Mouse (Mus musculus) hindbrain, embryonic 12.5 days (tissue): ENCODE measurements around the gene Vmn1r13. TPM values are rescaled to one million over a fixed set of nuclear protein-coding genes. Genes with fewer than 3 reads are reported as not detected.
"Not testable (repeated sequence)": the region's sequence is repeated elsewhere in the genome, so short reads cannot be mapped to it uniquely, and the experiment has no call there.

ENCODE experiments used
- ATAC-seq: fragments of 200-750 bp; cut with Nextera tagmentation; 2 replicates; pipeline ENCODE4 v1.8.0; 2017; ENCODE audit warnings: moderate TSS enrichment; ENCODE audit not compliant: low FRiP score
- H3K27ac ChIP-seq: fragments of 300-500 bp; sonication (generic); 2 replicates; pipeline ENCODE4 v1.5.1; 2016; ENCODE audit warnings: mild to moderate bottlenecking
- H3K27me3 ChIP-seq: fragments of 300-500 bp; sonication (generic); 2 replicates; pipeline ENCODE4 v1.6.1; 2016; ENCODE audit warnings: mild to moderate bottlenecking
- H3K36me3 ChIP-seq: fragments of 300-500 bp; sonication (generic); 2 replicates; pipeline ENCODE4 v1.6.1; 2016; ENCODE audit warnings: mild to moderate bottlenecking
- H3K4me1 ChIP-seq: fragments of 300-500 bp; sonication (generic); 2 replicates; pipeline ENCODE4 v1.6.1; 2016
- H3K4me2 ChIP-seq: fragments of 300-500 bp; sonication (generic); replicated peaks from 2 replicates; pipeline ENCODE4 v1.6.1; 2016; ENCODE audit warnings: mild to moderate bottlenecking
- H3K4me3 ChIP-seq: fragments of 300-500 bp; sonication (generic); 2 replicates; pipeline ENCODE4 v1.5.1; 2016; ENCODE audit warnings: mild to moderate bottlenecking
- H3K9ac ChIP-seq: fragments of 300-500 bp; sonication (generic); 2 replicates; pipeline ENCODE4 v1.6.1; 2016; ENCODE audit warnings: mild to moderate bottlenecking, moderate library complexity
- H3K9me3 ChIP-seq: fragments of 300-500 bp; sonication (generic); replicated peaks from 2 replicates; pipeline ENCODE4 v1.6.1; 2016; ENCODE audit warnings: mild to moderate bottlenecking
- WGBS: fragments of 180-500 bp; shearing (Covaris S2); methylation state at CpG from one replicate; pipeline ENCODE4 v1.1.7; 2016; 5-methylcytosine and 5-hydroxymethylcytosine counted together
- polyA plus RNA-seq: library from polyadenylated mRNA; unstranded; fragments of >200 nt; fragmentation: Nextera tagmentation; extraction: Ambion mirVana; gene quantifications from 2 replicates; pipeline ENCODE4 v1.2.1, GENCODE M21; 2016

The Vmn1r13 gene
- polyA plus RNA-seq, result not detected in 2 replicates

DNA sequence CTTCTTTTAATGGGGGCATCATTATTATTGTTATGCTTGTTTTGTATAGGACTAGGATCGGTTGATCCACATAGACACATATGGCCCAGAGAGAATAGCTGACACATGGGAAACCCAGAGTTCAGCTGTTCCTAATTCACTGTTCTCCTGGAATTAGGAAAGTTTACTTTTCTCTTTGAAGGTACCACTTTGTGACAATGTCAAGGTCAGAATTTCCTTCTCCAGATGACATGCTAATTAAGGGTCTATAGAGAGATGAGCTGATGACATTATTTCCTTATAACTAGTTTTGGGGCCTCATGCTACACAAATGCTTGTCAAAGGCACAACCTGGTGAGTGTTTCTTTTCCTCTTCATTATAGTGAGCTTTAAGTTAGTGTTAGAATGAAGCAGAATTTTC lies at the start of gene Vmn1r13:
Vmn1r13 (plus strand) TSS at position 301 of the 400 bp plus-strand sequence.
- WGBS, result 91% methylated on average over 1 of the region's 1 CpGs

DNA sequence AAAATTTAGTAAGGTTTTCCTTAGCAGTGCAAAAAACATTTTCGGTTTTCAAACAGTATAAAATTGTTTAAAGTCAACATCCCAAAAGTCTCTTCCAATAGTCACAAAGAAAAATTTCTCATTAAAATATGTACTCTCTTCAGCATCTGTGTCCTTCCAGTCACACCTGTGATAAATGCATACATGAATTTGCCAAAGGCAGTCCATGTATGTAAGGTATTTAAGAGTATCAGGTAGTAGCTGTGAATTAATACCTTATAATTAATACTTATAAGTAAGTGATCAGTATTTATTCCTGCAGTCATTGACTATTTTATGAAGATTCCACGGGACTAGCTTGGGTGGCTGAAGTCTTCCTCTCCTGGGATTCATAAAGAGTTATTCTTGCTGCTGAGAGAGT lies 46.5 kb upstream of the Vmn1r13 start, which contains the start of gene Vmn1r12:
Vmn1r12 (plus strand) TSS at position 301 of the 400 bp plus-strand sequence.
- Histone ChIP-seq H3K4me3 (no peak within 1 kb of the TSS), H3K9me3 (no peaks in the 10 kb centered on the region), H3K27ac (no peak within 1 kb of the TSS), H3K9ac (no peak within 1 kb of the TSS), H3K27me3 (no peaks in the 10 kb centered on the region), H3K4me2 (no peak within 1 kb of the TSS), H3K4me1 (no peaks in the 10 kb centered on the region), H3K36me3 (no peaks in the 10 kb centered on the region)
- ATAC-seq, result no peak
- WGBS, result 81% methylated on average over 2 of the region's 2 CpGs

More for the DNA sequence above, at the start of gene Vmn1r13:
- not testable (repeated sequence) for H3K4me3 ChIP-seq, H3K4me1 ChIP-seq, H3K27me3 ChIP-seq, H3K4me2 ChIP-seq, H3K9ac ChIP-seq, H3K36me3 ChIP-seq, ATAC-seq, H3K9me3 ChIP-seq, H3K27ac ChIP-seq

DNA sequence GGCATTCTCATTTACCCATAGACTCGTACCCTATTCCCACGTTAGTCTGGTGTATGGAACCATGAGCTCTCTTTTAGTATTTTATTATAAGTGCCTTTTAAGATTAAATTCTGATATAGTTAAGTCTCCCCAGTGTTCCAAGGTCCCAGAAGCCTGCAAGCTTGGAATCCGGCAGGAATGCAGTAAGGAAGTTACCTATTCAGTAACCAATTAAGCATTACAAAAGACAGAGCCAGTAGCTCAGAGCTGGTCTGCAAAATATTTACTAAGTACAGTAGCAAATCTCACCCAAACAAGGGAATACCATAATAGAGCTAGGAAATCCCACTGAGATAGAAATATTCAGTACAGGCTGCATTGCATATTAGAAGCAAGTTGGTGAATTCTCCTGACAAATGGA lies 13.1 kb upstream of the Vmn1r13 start:
- H3K9me3 ChIP-seq, H3K4me3 ChIP-seq, H3K4me2 ChIP-seq, H3K4me1 ChIP-seq, H3K36me3 ChIP-seq, ATAC-seq, H3K27me3 ChIP-seq, H3K27ac ChIP-seq, H3K9ac ChIP-seq: not testable (repeated sequence)
- 59% methylated on average over 3 of the region's 3 CpGs for WGBS

DNA sequence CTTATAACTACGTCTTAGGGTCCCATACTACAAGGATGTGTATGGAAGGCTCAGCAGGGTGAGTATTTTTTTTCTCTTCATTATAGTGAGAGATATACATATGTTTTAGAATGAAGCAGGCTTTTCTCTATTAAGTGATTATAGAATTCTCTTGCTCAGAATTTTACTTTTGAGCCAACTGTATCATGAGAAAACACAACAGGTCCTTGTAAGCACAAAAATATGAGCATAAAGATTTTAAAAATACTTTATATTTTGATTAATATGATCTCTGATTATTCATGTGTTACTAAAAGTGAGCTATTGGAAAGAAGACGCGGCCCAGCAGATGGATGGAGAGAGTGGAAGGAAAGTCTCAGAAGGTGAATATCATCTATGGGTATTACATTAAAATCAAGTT lies 28.3 kb downstream of the Vmn1r13 start, which contains the start of gene Vmn1r14:
Vmn1r14 (plus strand) TSS at position 301 of the 400 bp plus-strand sequence.
- no peak within 1 kb of the TSS for H3K9ac ChIP-seq
- H3K4me2 ChIP-seq, result no peak within 1 kb of the TSS
- WGBS, result 95% methylated on average over 3 of the region's 3 CpGs
- ATAC-seq, result no peak
- no peaks in the 10 kb centered on the region for H3K27me3 ChIP-seq
- H3K9me3 ChIP-seq, result no peaks in the 10 kb centered on the region
- H3K4me1 ChIP-seq, result no peaks in the 10 kb centered on the region
- no peaks in the 10 kb centered on the region for H3K36me3 ChIP-seq
- no peak within 1 kb of the TSS for H3K4me3 ChIP-seq
- H3K27ac ChIP-seq, result no peak within 1 kb of the TSS

DNA sequence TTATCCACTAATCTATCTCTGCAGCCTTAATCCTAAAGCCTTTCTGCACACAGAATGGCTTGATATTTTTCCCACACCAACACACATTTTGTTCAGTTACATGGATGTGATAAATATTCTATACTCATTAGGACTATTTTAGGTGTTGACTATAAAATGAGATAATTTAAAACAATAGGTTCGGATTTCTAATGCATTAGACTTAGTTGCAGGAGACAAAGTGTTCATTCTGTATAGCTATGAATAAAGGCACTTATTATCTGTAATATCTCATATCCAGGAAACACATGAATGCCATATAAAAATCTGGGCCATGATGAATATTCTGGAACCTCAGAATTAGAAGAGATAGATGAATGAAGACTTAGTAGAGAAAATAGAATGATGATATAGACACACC lies 54.6 kb downstream of the Vmn1r13 start, which contains the start of gene Vmn1r15:
Vmn1r15 (plus strand) TSS at position 301 of the 400 bp plus-strand sequence.
- Histone ChIP-seq H3K9me3 (no peaks in the 10 kb centered on the region), H3K27me3 (no peaks in the 10 kb centered on the region), H3K4me2 (no peak within 1 kb of the TSS), H3K9ac (no peak within 1 kb of the TSS), H3K4me3 (no peak within 1 kb of the TSS), H3K36me3 (no peaks in the 10 kb centered on the region), H3K27ac (no peak within 1 kb of the TSS), H3K4me1 (no peaks in the 10 kb centered on the region)
- 76% methylated on average over 1 of the region's 1 CpGs for WGBS
- no peak for ATAC-seq

DNA sequence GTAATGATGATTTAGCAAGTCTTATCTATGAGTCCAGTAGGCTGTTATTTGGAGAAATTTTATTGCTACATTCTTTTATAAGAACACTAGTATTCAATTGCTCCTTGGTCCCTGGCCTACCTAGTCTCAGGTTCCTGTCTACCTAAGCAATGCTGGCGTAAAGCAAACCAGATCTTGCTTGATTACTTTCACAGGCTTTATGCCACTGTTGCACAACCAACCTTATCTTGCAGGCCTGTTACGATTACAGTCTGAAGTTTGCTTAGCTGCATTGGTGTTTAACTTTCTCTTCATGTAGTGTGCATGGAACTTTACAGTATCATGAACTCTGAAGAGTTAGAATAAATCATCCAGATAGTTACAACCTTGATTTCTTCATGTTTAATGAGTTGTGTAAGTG lies 57.9 kb downstream of the Vmn1r13 start:
- Histone ChIP-seq H3K4me1 (no peaks in the 10 kb centered on the region), H3K4me3 (no peak overlapping the region), H3K27me3 (no peaks in the 10 kb centered on the region), H3K36me3 (no peaks in the 10 kb centered on the region), H3K27ac (no peak overlapping the region), H3K9ac (no peak overlapping the region), H3K9me3 (no peaks in the 10 kb centered on the region), H3K4me2 (no peak overlapping the region)
- WGBS, result 90% methylated on average over 2 of the region's 2 CpGs
- ATAC-seq, result no peak

Other genes with a start within 250 kb of the Vmn1r13 start
- not detected in 2 replicates for gene Vmn1r5, start 233.0 kb upstream of the Vmn1r13 start, polyA plus RNA-seq
- gene Vmn1r6, start 206.0 kb upstream of the Vmn1r13 start, polyA plus RNA-seq, result not detected in 2 replicates
- not detected in 2 replicates for gene Vmn1r7, start 178.0 kb upstream of the Vmn1r13 start, polyA plus RNA-seq
- not detected in 2 replicates for gene Vmn1r8, start 171.0 kb upstream of the Vmn1r13 start, polyA plus RNA-seq
- gene Vmn1r9, start 136.5 kb upstream of the Vmn1r13 start, polyA plus RNA-seq, result not detected in 2 replicates
- gene Vmn1r10, start 93.8 kb upstream of the Vmn1r13 start, polyA plus RNA-seq, result not detected in 2 replicates
- gene Vmn1r11, start 69.8 kb upstream of the Vmn1r13 start, polyA plus RNA-seq, result not detected in 2 replicates
- gene Vmn1r12, start 46.4 kb upstream of the Vmn1r13 start, polyA plus RNA-seq, result not detected in 2 replicates
- gene Vmn1r14, start 28.4 kb downstream of the Vmn1r13 start, polyA plus RNA-seq, result not detected in 2 replicates
- not detected in 2 replicates for gene Vmn1r15, start 54.7 kb downstream of the Vmn1r13 start, polyA plus RNA-seq
- gene Vmn1r16, start 126.2 kb downstream of the Vmn1r13 start, polyA plus RNA-seq, result not detected in 2 replicates
- gene Vmn1r17, start 160.4 kb downstream of the Vmn1r13 start, polyA plus RNA-seq, result not detected in 2 replicates
- gene Vmn1r18, start 192.5 kb downstream of the Vmn1r13 start, polyA plus RNA-seq, result not detected in 2 replicates
- gene Vmn1r19, start 200.5 kb downstream of the Vmn1r13 start, polyA plus RNA-seq, result not detected in 2 replicates
- gene Vmn1r20, start 225.6 kb downstream of the Vmn1r13 start, polyA plus RNA-seq, result not detected in 2 replicates